Mouse (Mus musculus): ENCODE data around the gene Trim27. TPM values are rescaled to one million over a fixed set of nuclear protein-coding genes. Genes with fewer than 3 reads are reported as not detected.

Trim27 gene
- total and polyA plus RNA-seq, 2 experiments from 2014 or later, result 65.0 to 74.5 TPM

- 22% methylated on average over 13 of the region's 13 CpGs for WGBS
- DNase-seq (ENCODE audit: low spot score), result no peak
- peaks cover 17% of the 10 kb centered on the region for H3K27me3 ChIP-seq (ENCODE audit: insufficient read depth, low read length)
- no peaks in the 10 kb centered on the region for H3K9me3 ChIP-seq (ENCODE audit: low read length)
- no peaks in the 10 kb centered on the region for H3K36me3 ChIP-seq (ENCODE audit: insufficient read depth, low read length)
- H3K4me2 ChIP-seq (ENCODE audit: low read depth, low read length, poor library complexity, severe bottlenecking), result peak overlapping the region; percentile 33
- no peak overlapping the region for H3K9ac ChIP-seq (replicated peaks; ENCODE audit: low read length, poor library complexity, severe bottlenecking)
- peak overlapping the region; percentile 11; the same call in 1 of the 2 replicates for H3K4me3 ChIP-seq (ENCODE audit: low read depth, low read length)
- TF ChIP-seq CTCF (IDR thresholded peaks at IDR 0.05), result no peak
- H3K4me1 ChIP-seq (ENCODE audit: insufficient read depth, low read length), result no peaks in the 10 kb centered on the region
- ATAC-seq (ENCODE audit: low FRiP score), result no peak
- no peak overlapping the region for H3K27ac ChIP-seq (ENCODE audit: low read depth, low read length)
Observed at GRCm38 (mm10) chr13:21243196-21243595, 64.0 kb downstream of the Trim27 start.

GRCm38 (mm10) chr13:21244089-21244488 is 64.8 kb downstream of the Trim27 start:
- no peak overlapping the region for H3K9ac ChIP-seq (replicated peaks; ENCODE audit: low read length, poor library complexity, severe bottlenecking)
- no peaks in the 10 kb centered on the region for H3K4me1 ChIP-seq (ENCODE audit: insufficient read depth, low read length)
- no peak overlapping the region for H3K4me2 ChIP-seq (ENCODE audit: low read depth, low read length, poor library complexity, severe bottlenecking)
- H3K27me3 ChIP-seq (ENCODE audit: insufficient read depth, low read length), result peaks cover 17% of the 10 kb centered on the region
- no peaks in the 10 kb centered on the region for H3K9me3 ChIP-seq (ENCODE audit: low read length)
- ATAC-seq (ENCODE audit: low FRiP score) (no peak), DNase-seq (ENCODE audit: low spot score) (no peak)
- no peak overlapping the region for H3K4me3 ChIP-seq (ENCODE audit: low read depth, low read length)
- H3K36me3 ChIP-seq (ENCODE audit: insufficient read depth, low read length), result no peaks in the 10 kb centered on the region
- no peak overlapping the region for H3K27ac ChIP-seq (ENCODE audit: low read depth, low read length)
- 91% methylated on average over 5 of the region's 5 CpGs for WGBS
- TF ChIP-seq CTCF (IDR thresholded peaks at IDR 0.05), result no peak

Other genes starting within 250 kb of the Trim27 start
- gene Olfr1370, start 104.5 kb upstream of the Trim27 start, total RNA-seq (2014; rRNA removed), result not detected in 2 replicates
- gene Olfr1370, start 104.5 kb upstream of the Trim27 start, polyA plus RNA-seq (2015; fragmentation: Nextera tagmentation; extraction: Ambion mirVana), result not detected in 2 replicates
- gene Olfr1369-ps1, start 68.0 kb upstream of the Trim27 start, total RNA-seq (2014; rRNA removed), result not detected in 2 replicates
- 0.10 TPM in 1 of 2 replicates, not detected in the other for gene Olfr1369-ps1, start 68.0 kb upstream of the Trim27 start, polyA plus RNA-seq (2015; fragmentation: Nextera tagmentation; extraction: Ambion mirVana)
- not detected in 2 replicates for gene Olfr263, start 49.8 kb upstream of the Trim27 start, total RNA-seq (2014; rRNA removed)
- gene Olfr263, start 49.8 kb upstream of the Trim27 start, polyA plus RNA-seq (2015; fragmentation: Nextera tagmentation; extraction: Ambion mirVana), result not detected in 2 replicates
- gene Olfr1368, start 33.6 kb upstream of the Trim27 start, total RNA-seq (2014; rRNA removed), result not detected in 2 replicates
- gene Olfr1368, start 33.6 kb upstream of the Trim27 start, polyA plus RNA-seq (2015; fragmentation: Nextera tagmentation; extraction: Ambion mirVana), result not detected in 2 replicates
- not detected in 2 replicates for gene Gpx5, start 113.3 kb downstream of the Trim27 start, total RNA-seq (2014; rRNA removed)
- gene Gpx5, start 113.3 kb downstream of the Trim27 start, polyA plus RNA-seq (2015; fragmentation: Nextera tagmentation; extraction: Ambion mirVana), result not detected in 2 replicates
- gene Gpx6, start 132.7 kb downstream of the Trim27 start, total RNA-seq (2014; rRNA removed), result not detected in 2 replicates
- 0.26 and 0.58 TPM in 2 replicates for gene Gpx6, start 132.7 kb downstream of the Trim27 start, polyA plus RNA-seq (2015; fragmentation: Nextera tagmentation; extraction: Ambion mirVana)
- not detected in 2 replicates for gene Olfr1367, start 167.5 kb downstream of the Trim27 start, total RNA-seq (2014; rRNA removed)
- not detected in 2 replicates for gene Olfr1367, start 167.5 kb downstream of the Trim27 start, polyA plus RNA-seq (2015; fragmentation: Nextera tagmentation; extraction: Ambion mirVana)
- gene Zscan12, start 183.4 kb downstream of the Trim27 start, total RNA-seq (2014; rRNA removed), result 5.0 and 6.4 TPM in 2 replicates
- 7.2 and 7.8 TPM in 2 replicates for gene Zscan12, start 183.4 kb downstream of the Trim27 start, polyA plus RNA-seq (2015; fragmentation: Nextera tagmentation; extraction: Ambion mirVana)
- 32.9 and 40.4 TPM in 2 replicates for gene Zkscan3, start 223.3 kb downstream of the Trim27 start, total RNA-seq (2014; rRNA removed)
- 37.9 and 40.4 TPM in 2 replicates for gene Zkscan3, start 223.3 kb downstream of the Trim27 start, polyA plus RNA-seq (2015; fragmentation: Nextera tagmentation; extraction: Ambion mirVana)